Mouse (Mus musculus) myocyte (in vitro differentiated cells): Measurements from ENCODE around the gene Lmtk2. TPM values are rescaled to one million over a fixed set of nuclear protein-coding genes. Genes with fewer than 3 reads are reported as not detected.

Experiments
- H3K27me3 ChIP-seq: one replicate; pipeline ENCODE4 v1.6.1; 2011; ENCODE audit not compliant: control insufficient read depth, insufficient read depth, insufficient read length
- H3K36me3 ChIP-seq: one replicate; pipeline ENCODE4 v1.6.1; 2011; ENCODE audit not compliant: control insufficient read depth, insufficient read depth
- H3K4me2 ChIP-seq: one replicate; pipeline ENCODE4 v1.6.1; 2011; ENCODE audit warnings: low read depth, control low read depth
- H3K4me3 ChIP-seq: one replicate; pipeline ENCODE4 v1.5.1; 2011; ENCODE audit warnings: mild to moderate bottlenecking, control low read depth, moderate library complexity
- H3K79me2 ChIP-seq: one replicate; pipeline ENCODE4 v1.6.1; 2011; ENCODE audit not compliant: control insufficient read depth, insufficient read depth
- H3ac ChIP-seq: one replicate; pipeline ENCODE4 v1.6.1; 2011; ENCODE audit not compliant: control insufficient read depth, insufficient read length
- CEBPB ChIP-seq: IDR thresholded peaks from 2 replicates; pipeline ENCODE4 v1.6.1; 2011; ENCODE audit warnings: mild to moderate bottlenecking, moderate library complexity; ENCODE audit not compliant: poor library complexity, insufficient read depth, severe bottlenecking
- E2F4 ChIP-seq: IDR thresholded peaks from one replicate; pipeline ENCODE4 v1.6.1; 2011; ENCODE audit warnings: mild to moderate bottlenecking, control low read depth, moderate library complexity; ENCODE audit not compliant: insufficient read depth
- MAX ChIP-seq: IDR thresholded peaks from one replicate; pipeline ENCODE4 v1.6.1; 2011; ENCODE audit warnings: low read depth, mild to moderate bottlenecking, control low read depth
- MYOD1 ChIP-seq, 3 experiments: IDR thresholded peaks; one replicate each; pipeline ENCODE4 v1.6.1; 2011; ENCODE audit warnings: control low read depth in 2 of 3, low read depth in 2 of 3, mild to moderate bottlenecking in 2 of 3, moderate library complexity in 1 of 3; ENCODE audit not compliant: insufficient read length in 2 of 3, control insufficient read depth in 1 of 3
- MYOG ChIP-seq, 3 experiments: IDR thresholded peaks; one replicate each; pipeline ENCODE4 v1.6.1; 2011; ENCODE audit warnings: control low read depth in 2 of 3, low read depth in 2 of 3, mild to moderate bottlenecking in 2 of 3; ENCODE audit not compliant: insufficient read length in 2 of 3, control insufficient read depth in 1 of 3, insufficient read depth in 1 of 3
- POLR2A ChIP-seq: IDR thresholded peaks from one replicate; pipeline ENCODE4 v1.6.1; 2011; ENCODE audit warnings: low read depth, mild to moderate bottlenecking, control low read depth, moderate library complexity; ENCODE audit not compliant: insufficient read length
- POLR2AphosphoS2 ChIP-seq: IDR thresholded peaks from one replicate; pipeline ENCODE4 v1.6.1; 2011; ENCODE audit warnings: low read depth, control low read depth; ENCODE audit not compliant: insufficient read length
- REST ChIP-seq: IDR thresholded peaks from one replicate; pipeline ENCODE4 v1.6.1; 2011; ENCODE audit warnings: mild to moderate bottlenecking, control low read depth, moderate library complexity; ENCODE audit not compliant: insufficient read depth, insufficient read length
- SRF ChIP-seq: IDR thresholded peaks from one replicate; pipeline ENCODE4 v1.6.1; 2011; ENCODE audit warnings: low read depth; ENCODE audit not compliant: control insufficient read depth, insufficient read length
- TCF12 ChIP-seq: IDR thresholded peaks from one replicate; pipeline ENCODE4 v1.6.1; 2011; ENCODE audit warnings: mild to moderate bottlenecking, control low read depth; ENCODE audit not compliant: poor library complexity, insufficient read depth, severe bottlenecking
- TCF3 ChIP-seq: IDR thresholded peaks from one replicate; pipeline ENCODE4 v1.6.1; 2011; ENCODE audit warnings: low read depth, control low read depth; ENCODE audit not compliant: insufficient read length
- USF1 ChIP-seq: IDR thresholded peaks from one replicate; pipeline ENCODE4 v1.6.1; 2011; ENCODE audit warnings: low read depth, mild to moderate bottlenecking, control low read depth, moderate library complexity
- polyA plus RNA-seq: library from polyadenylated mRNA; unstranded; fragments of >200 nt; fragmentation: generic; extraction: Trizol; gene quantifications from one replicate; pipeline ENCODE4 v1.2.1, GENCODE M21; 2012; ENCODE audit warnings: missing spikeins

The Lmtk2 gene
- polyA plus RNA-seq, 1 experiment = 4.7 TPM

GRCm38 (mm10) chr5:144082006-144082405 is 18.2 kb upstream of the Lmtk2 start:
- no peaks in the 10 kb centered on the region for H3K36me3 ChIP-seq
- H3K4me2 ChIP-seq = no peak overlapping the region
- no peak for TF ChIP-seq TCF12
- TF ChIP-seq USF1 = no peak
- no peak for TF ChIP-seq POLR2A
- TF ChIP-seq TCF3 = no peak
- no peak for TF ChIP-seq E2F4
- no peak for TF ChIP-seq CEBPB
- no peak for TF ChIP-seq MYOD1 (IDR thresholded peaks at IDR 0.05; ENCODE audit: control insufficient read depth in 1 of 3, insufficient read length in 2 of 3, low read depth in 2 of 3)
- TF ChIP-seq POLR2AphosphoS2 = no peak
- no peak for TF ChIP-seq SRF

GRCm38 (mm10) chr5:144083521-144083920 is 16.7 kb upstream of the Lmtk2 start:
- no peak overlapping the region for H3ac ChIP-seq
- H3K4me2 ChIP-seq = no peak overlapping the region

More at GRCm38 (mm10) chr5:144082006-144082405, 18.2 kb upstream of the Lmtk2 start:
- Histone ChIP-seq H3K79me2 (no peaks in the 10 kb centered on the region), H3K27me3 (peaks cover 18% of the 10 kb centered on the region), H3K4me3 (no peak overlapping the region), H3ac (no peak overlapping the region)

GRCm38 (mm10) chr5:144084271-144084670 is 16.0 kb upstream of the Lmtk2 start:
- Histone ChIP-seq H3K79me2 (no peaks in the 10 kb centered on the region), H3K36me3 (no peaks in the 10 kb centered on the region), H3ac (no peak overlapping the region), H3K4me2 (no peak overlapping the region), H3K4me3 (no peak overlapping the region), H3K27me3 (peaks cover 28% of the 10 kb centered on the region)
- TF ChIP-seq MYOD1 (IDR thresholded peaks at IDR 0.05; ENCODE audit: control insufficient read depth in 1 of 3, insufficient read length in 2 of 3, low read depth in 2 of 3) (no peak), TCF3 (no peak), MYOG (IDR thresholded peaks at IDR 0.05; ENCODE audit: control insufficient read depth in 1 of 3, insufficient read depth in 1 of 3, insufficient read length in 2 of 3, low read depth in 2 of 3) (no peak), REST (no peak), SRF (no peak), CEBPB (no peak), POLR2AphosphoS2 (no peak), TCF12 (no peak), POLR2A (no peak)

More at GRCm38 (mm10) chr5:144083521-144083920, 16.7 kb upstream of the Lmtk2 start:
- H3K27me3 ChIP-seq = peaks cover 23% of the 10 kb centered on the region
- TF ChIP-seq MAX = no peak
- no peak for TF ChIP-seq POLR2AphosphoS2
- TF ChIP-seq MYOD1 (IDR thresholded peaks at IDR 0.05; ENCODE audit: control insufficient read depth in 1 of 3, insufficient read length in 2 of 3, low read depth in 2 of 3) = no peak
- TF ChIP-seq USF1 = no peak
- no peak for TF ChIP-seq POLR2A
- no peak for TF ChIP-seq REST
- no peak for TF ChIP-seq TCF12
- TF ChIP-seq MYOG (IDR thresholded peaks at IDR 0.05; ENCODE audit: control insufficient read depth in 1 of 3, insufficient read depth in 1 of 3, insufficient read length in 2 of 3, low read depth in 2 of 3) = no peak
- no peak for TF ChIP-seq E2F4
- TF ChIP-seq SRF = no peak
- no peak for TF ChIP-seq TCF3
- TF ChIP-seq CEBPB = no peak
- H3K79me2 ChIP-seq = no peaks in the 10 kb centered on the region
- H3K36me3 ChIP-seq = no peaks in the 10 kb centered on the region
- no peak overlapping the region for H3K4me3 ChIP-seq

GRCm38 (mm10) chr5:144085696-144086095 is 14.5 kb upstream of the Lmtk2 start:
- H3K4me2 ChIP-seq = no peak overlapping the region
- no peak overlapping the region for H3K4me3 ChIP-seq
- H3ac ChIP-seq = no peak overlapping the region
- peaks cover 23% of the 10 kb centered on the region for H3K27me3 ChIP-seq
- no peaks in the 10 kb centered on the region for H3K79me2 ChIP-seq
- no peaks in the 10 kb centered on the region for H3K36me3 ChIP-seq
- TF ChIP-seq USF1 = no peak

- Histone ChIP-seq H3K79me2 (no peaks in the 10 kb centered on the region), H3K36me3 (no peaks in the 10 kb centered on the region), H3K4me3 (no peak overlapping the region), H3K4me2 (no peak overlapping the region), H3ac (no peak overlapping the region), H3K27me3 (peaks cover 23% of the 10 kb centered on the region)
- no peak for TF ChIP-seq MYOD1 (IDR thresholded peaks at IDR 0.05; ENCODE audit: control insufficient read depth in 1 of 3, insufficient read length in 2 of 3, low read depth in 2 of 3)
- TF ChIP-seq CEBPB = no peak
- TF ChIP-seq SRF = no peak
- TF ChIP-seq USF1 = no peak
Measured at GRCm38 (mm10) chr5:144086494-144086893, 13.7 kb upstream of the Lmtk2 start.
